Comparison of ENCODE assay signal across 15 mouse cellular contexts in the genomic region with DNA sequence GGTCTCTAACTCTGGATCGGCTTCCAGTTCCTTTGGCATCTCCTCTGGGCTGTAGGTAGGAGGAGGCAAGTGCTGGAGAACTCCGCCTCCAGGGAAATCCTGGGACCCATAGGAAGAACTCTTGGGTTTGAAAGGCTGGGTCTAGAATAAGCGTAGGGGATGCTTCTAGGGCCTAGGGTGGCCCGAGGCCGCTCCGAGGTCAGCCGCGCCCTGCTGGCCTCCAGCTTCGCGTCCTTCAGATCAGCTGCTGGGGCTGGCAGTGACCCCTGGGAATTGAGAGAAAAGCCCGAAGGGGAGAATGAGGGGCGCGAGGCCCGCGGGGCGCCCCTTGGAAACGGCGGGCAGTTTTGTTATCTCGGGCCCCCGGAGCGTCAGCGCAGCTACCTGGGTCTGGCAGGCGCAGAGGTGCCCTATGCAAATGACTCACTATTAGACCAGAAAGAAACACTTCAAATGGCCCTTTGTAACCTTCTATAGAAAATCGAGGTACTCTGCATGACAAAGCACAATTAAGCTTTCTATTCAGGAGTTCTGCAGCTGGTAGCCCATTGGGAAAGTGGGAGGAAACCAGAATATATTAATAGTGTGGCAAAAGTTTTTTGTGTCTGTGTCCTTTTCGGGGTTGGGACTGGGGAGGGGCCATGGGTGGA. TPM values are rescaled to one million over a fixed set of nuclear protein-coding genes. Genes with fewer than 3 reads are reported as not detected.
DNase-seq lines count a peak whose midpoint lies in the region; ATAC-seq and TF ChIP-seq lines count a peak whose summit lies in the region.
"Had no signal": no experiment of that assay in that cellular context is flagged by ENCODE, and none has a peak within 500 bp of the region (broad histone marks: within the 10 kb centered on the region; RNA-seq: fewer than 3 reads in every experiment).

No protein-coding gene starts in this region.

- H3K4me1 ChIP-seq in midbrain, embryonic 12.5 days: peaks cover 38% of the 10 kb centered on the region
- peaks cover 18% of the 10 kb centered on the region for H3K4me1 ChIP-seq in midbrain, embryonic 15.5 days
- peaks cover 23% of the 10 kb centered on the region for H3K4me1 ChIP-seq in forebrain, embryonic 11.5 days (replicated peaks; ENCODE audit: control insufficient read depth, insufficient read depth, low read length)
- no peaks in the 10 kb centered on the region; the same call in 1 of the 2 replicates for H3K4me1 ChIP-seq in hindbrain, postnatal 0 days (ENCODE audit: insufficient read depth, low read length)
- no peaks in the 10 kb centered on the region for H3K4me1 ChIP-seq in stomach, postnatal 0 days (replicated peaks; ENCODE audit: control insufficient read depth, insufficient read depth)
- H3K4me1 ChIP-seq in cerebellum, adult 2 months (ENCODE audit: control insufficient read depth, insufficient read depth, low read length): no peaks in the 10 kb centered on the region; the same call in 1 of the 2 replicates

- H3K36me3 ChIP-seq in midbrain, embryonic 12.5 days: no peaks in the 10 kb centered on the region
- H3K36me3 ChIP-seq in midbrain, embryonic 15.5 days (replicated peaks): no peaks in the 10 kb centered on the region
- H3K36me3 ChIP-seq in forebrain, embryonic 11.5 days (ENCODE audit: control insufficient read depth, insufficient read depth, low read length): no peaks in the 10 kb centered on the region
- no peaks in the 10 kb centered on the region for H3K36me3 ChIP-seq in hindbrain, postnatal 0 days (ENCODE audit: insufficient read depth, low read length)
- H3K36me3 ChIP-seq in stomach, postnatal 0 days (ENCODE audit: control insufficient read depth, insufficient read depth, low read length): no peaks in the 10 kb centered on the region
- H3K36me3 ChIP-seq: embryonic facial prominence, embryonic 15.5 days had no signal

- no peak for TF ChIP-seq EP300 in stomach, postnatal 0 days (optimal IDR thresholded peaks at IDR 0.05)

- peak overlapping the region; percentile 21 for H3K4me3 ChIP-seq in midbrain, embryonic 12.5 days
- H3K4me3 ChIP-seq in midbrain, embryonic 15.5 days: no peak overlapping the region
- peak overlapping the region; percentile 5; the same call in 1 of the 2 replicates for H3K4me3 ChIP-seq in forebrain, embryonic 11.5 days (ENCODE audit: low read depth, low read length)
- H3K4me3 ChIP-seq in hindbrain, postnatal 0 days (ENCODE audit: low read length): 0 out of 2 replicates have a peak overlapping the region, but pooled peaks have one; percentile 13
- H3K4me3 ChIP-seq in stomach, postnatal 0 days (ENCODE audit: low read depth, low read length): 0 out of 2 replicates have a peak overlapping the region, but pooled peaks have one; percentile 2
- no peak overlapping the region for H3K4me3 ChIP-seq in cerebellum, adult 2 months (replicated peaks; ENCODE audit: insufficient read depth, low read depth, low read length)

- peak; percentile 68 for DNase-seq in forebrain, embryonic 11.5 days (ENCODE audit: low spot score)
- no peak for DNase-seq in hindbrain, postnatal 0 days (ENCODE audit: low spot score)
- no peak for DNase-seq in stomach, postnatal 0 days (ENCODE audit: low spot score)
- DNase-seq in Muller cell, postnatal 12 days (ENCODE audit: inconsistent ontology term): no peak
- DNase-seq in retina, embryonic 14.5 days (ENCODE audit: low spot score): no peak
- DNase-seq in cerebellum, adult 2 months: no peak
- DNase-seq: lung, adult 18-20 months; right cerebral cortex, postnatal 14 days had no signal

- TF ChIP-seq CTCF in hindbrain, postnatal 0 days (IDR thresholded peaks at IDR 0.05; ENCODE audit: low read depth): no peak
- no peak for TF ChIP-seq CTCF in stomach, postnatal 0 days (IDR thresholded peaks at IDR 0.05; ENCODE audit: low read depth)
- no peak for TF ChIP-seq CTCF in cerebellum, adult 2 months (IDR thresholded peaks at IDR 0.05; ENCODE audit: borderline replicate concordance, insufficient read depth, low read depth, low read length)

- no peak for TF ChIP-seq POLR2A in cerebellum, adult 2 months (IDR thresholded peaks at IDR 0.05; ENCODE audit: borderline replicate concordance, insufficient read depth, low read length)

- H3K27me3 ChIP-seq in midbrain, embryonic 12.5 days: peaks cover 93% of the 10 kb centered on the region
- H3K27me3 ChIP-seq in midbrain, embryonic 15.5 days (replicated peaks): peaks cover 81% of the 10 kb centered on the region
- H3K27me3 ChIP-seq in forebrain, embryonic 11.5 days (ENCODE audit: control insufficient read depth, insufficient read depth, low read length): peaks cover 86% of the 10 kb centered on the region
- peaks cover 69% of the 10 kb centered on the region for H3K27me3 ChIP-seq in hindbrain, postnatal 0 days (ENCODE audit: insufficient read depth, low read length)
- peaks cover 8% of the 10 kb centered on the region; the same call in 1 of the 2 replicates for H3K27me3 ChIP-seq in stomach, postnatal 0 days (ENCODE audit: control insufficient read depth, insufficient read depth, low read length)
- peaks cover 5% of the 10 kb centered on the region; the same call in 1 of the 2 replicates for H3K27me3 ChIP-seq in cerebellum, adult 2 months (ENCODE audit: control insufficient read depth, insufficient read depth, low read length)
- H3K27me3 ChIP-seq: CH12.LX had no signal

- H3K27ac ChIP-seq in midbrain, embryonic 12.5 days (replicated peaks): no peak overlapping the region
- H3K27ac ChIP-seq in midbrain, embryonic 15.5 days: no peak overlapping the region
- H3K27ac ChIP-seq in forebrain, embryonic 11.5 days (ENCODE audit: low read depth, low read length): peak overlapping the region; percentile 51
- no peak overlapping the region for H3K27ac ChIP-seq in hindbrain, postnatal 0 days
- H3K27ac ChIP-seq in stomach, postnatal 0 days (replicated peaks): no peak overlapping the region
- H3K27ac ChIP-seq in cerebellum, adult 2 months (ENCODE audit: insufficient read depth, low read length): no peak overlapping the region
- H3K27ac ChIP-seq: embryonic facial prominence, embryonic 15.5 days had no signal

- H3K9me3 ChIP-seq in midbrain, embryonic 12.5 days: no peaks in the 10 kb centered on the region
- H3K9me3 ChIP-seq in midbrain, embryonic 15.5 days: no peaks in the 10 kb centered on the region
- H3K9me3 ChIP-seq in forebrain, embryonic 11.5 days (ENCODE audit: control insufficient read depth, low read length): no peaks in the 10 kb centered on the region
- H3K9me3 ChIP-seq in hindbrain, postnatal 0 days (ENCODE audit: low read length): no peaks in the 10 kb centered on the region
- no peaks in the 10 kb centered on the region for H3K9me3 ChIP-seq in stomach, postnatal 0 days (ENCODE audit: control insufficient read depth, low read length)
- H3K9me3 ChIP-seq: embryonic facial prominence, embryonic 15.5 days had no signal

- no peak overlapping the region for H3K9ac ChIP-seq in midbrain, embryonic 12.5 days (replicated peaks)
- H3K9ac ChIP-seq in midbrain, embryonic 15.5 days: no peak overlapping the region
- no peak overlapping the region for H3K9ac ChIP-seq in forebrain, embryonic 11.5 days (ENCODE audit: low read length)
- H3K9ac ChIP-seq in hindbrain, postnatal 0 days (replicated peaks; ENCODE audit: low read length): no peak overlapping the region
- no peak overlapping the region for H3K9ac ChIP-seq in stomach, postnatal 0 days (ENCODE audit: low read length)
- H3K9ac ChIP-seq: embryonic facial prominence, embryonic 15.5 days had no signal

- 1% methylated on average over 25 of the region's 25 CpGs for WGBS in midbrain, embryonic 12.5 days
- WGBS in midbrain, embryonic 15.5 days: 1% methylated on average over 25 of the region's 25 CpGs
- WGBS in forebrain, embryonic 11.5 days: 1% methylated on average over 25 of the region's 25 CpGs
- under 1% methylated on average over 25 of the region's 25 CpGs for WGBS in hindbrain, postnatal 0 days
- 4% methylated on average over 25 of the region's 25 CpGs for WGBS in stomach, postnatal 0 days
- WGBS in cerebellum, adult 2 months: 3% methylated on average over 25 of the region's 25 CpGs

- H3K4me2 ChIP-seq in midbrain, embryonic 12.5 days (replicated peaks): peak overlapping the region; percentile 42
- no peak overlapping the region for H3K4me2 ChIP-seq in midbrain, embryonic 15.5 days
- peak overlapping the region; percentile 47 for H3K4me2 ChIP-seq in forebrain, embryonic 11.5 days (ENCODE audit: low read depth, low read length, severe bottlenecking)
- peak overlapping the region; percentile 19; the same call in 1 of the 2 replicates for H3K4me2 ChIP-seq in hindbrain, postnatal 0 days (ENCODE audit: low read depth, low read length)
- no peak overlapping the region for H3K4me2 ChIP-seq in stomach, postnatal 0 days (replicated peaks; ENCODE audit: low read depth)

- ATAC-seq in midbrain, embryonic 12.5 days (ENCODE audit: low FRiP score, low read depth): peak; percentile 76
- no peak for ATAC-seq in midbrain, embryonic 15.5 days (replicated peaks)
- ATAC-seq in forebrain, embryonic 11.5 days (replicated peaks; ENCODE audit: low FRiP score): peak; percentile 79
- ATAC-seq in hindbrain, postnatal 0 days: no peak
- ATAC-seq in stomach, postnatal 0 days (ENCODE audit: low FRiP score, low TSS enrichment): 0 out of 2 replicates have a peak, but pooled peaks have one; percentile 29

RNA-seq across cellular contexts. Expression of a gene that starts 9.6 kb away (rescaled TPM):
- polyA plus RNA-seq in midbrain, embryonic 12.5 days (2016; fragmentation: Nextera tagmentation; extraction: Ambion mirVana): 3.6 TPM in 2 replicates
- polyA plus RNA-seq in midbrain, embryonic 15.5 days (2015; fragmentation: Nextera tagmentation; extraction: Ambion mirVana): 0.32 and 0.54 TPM in 2 replicates
- 20.1 and 23.1 TPM in 2 replicates for polyA plus RNA-seq in forebrain, embryonic 11.5 days (2014; fragmentation: Nextera tagmentation; extraction: Ambion mirVana)
- total RNA-seq in hindbrain, postnatal 0 days (2014; rRNA removed): 0.47 TPM in 1 of 2 replicates, not detected in the other
- polyA plus RNA-seq in hindbrain, postnatal 0 days (2015; fragmentation: Nextera tagmentation; extraction: Ambion mirVana): 0.14 TPM in 1 of 2 replicates, not detected in the other
- polyA plus RNA-seq in stomach, postnatal 0 days (2015; fragmentation: Nextera tagmentation; extraction: Ambion mirVana): not detected in 2 replicates
- 0.10 TPM in 1 of 2 replicates, not detected in the other for polyA plus RNA-seq in cerebellum, adult 2 months (2012; rRNA removed)
- total RNA-seq: adrenal gland, adult 2 months; CH12.LX; gastrocnemius, adult 8-10 months; hematopoietic stem cell, adult 5-6 weeks had no signal
- polyA plus RNA-seq: adrenal gland, adult 2 months; embryonic facial prominence, embryonic 15.5 days had no signal

RNA-seq across cellular contexts. Expression of a gene that starts 40.4 kb away (rescaled TPM):
- 33.3 and 44.7 TPM in 2 replicates for polyA plus RNA-seq in midbrain, embryonic 12.5 days (2016; fragmentation: Nextera tagmentation; extraction: Ambion mirVana)
- 27.5 and 30.3 TPM in 2 replicates for polyA plus RNA-seq in midbrain, embryonic 15.5 days (2015; fragmentation: Nextera tagmentation; extraction: Ambion mirVana)
- polyA plus RNA-seq in forebrain, embryonic 11.5 days (2014; fragmentation: Nextera tagmentation; extraction: Ambion mirVana): 42.3 and 53.9 TPM in 2 replicates
- 10.5 and 12.8 TPM in 2 replicates for total RNA-seq in hindbrain, postnatal 0 days (2014; rRNA removed)
- polyA plus RNA-seq in hindbrain, postnatal 0 days (2015; fragmentation: Nextera tagmentation; extraction: Ambion mirVana): 33.9 and 34.6 TPM in 2 replicates
- polyA plus RNA-seq in stomach, postnatal 0 days (2015; fragmentation: Nextera tagmentation; extraction: Ambion mirVana): 42.2 and 43.2 TPM in 2 replicates
- polyA plus RNA-seq in cerebellum, adult 2 months (2012; rRNA removed): 16.5 and 16.6 TPM in 2 replicates

Comparison
In these comparisons a context has a peak if more than half of its experiments do, and no peak if none do; other contexts are left out.
1. ATAC-seq: peak in midbrain, embryonic 12.5 days (single experiment), forebrain, embryonic 11.5 days (single experiment) and stomach, postnatal 0 days (single experiment); none in midbrain, embryonic 15.5 days (single experiment) and hindbrain, postnatal 0 days (single experiment).
2. H3K4me2 ChIP-seq: peak in midbrain, embryonic 12.5 days (single experiment), forebrain, embryonic 11.5 days (single experiment) and hindbrain, postnatal 0 days (single experiment); none in midbrain, embryonic 15.5 days (single experiment) and stomach, postnatal 0 days (single experiment).
3. H3K4me3 ChIP-seq: peak in midbrain, embryonic 12.5 days (single experiment), forebrain, embryonic 11.5 days (single experiment), hindbrain, postnatal 0 days (single experiment) and stomach, postnatal 0 days (single experiment); none in midbrain, embryonic 15.5 days (single experiment) and cerebellum, adult 2 months (single experiment).